Mouse (Mus musculus) bone marrow, adult 2 months (tissue): Measurements from ENCODE around the gene Itch.
A peak's percentile ranks its signal among the peaks of the same experiment; 100 is the strongest.

Experiments used
- CTCF ChIP-seq: fragments of 200-500 bp; IDR thresholded peaks from 2 replicates; pipeline ENCODE4 v1.5.1; 2011; ENCODE audit warnings: low read length, control low read depth; ENCODE audit not compliant: control insufficient read depth, insufficient read depth
- POLR2A ChIP-seq: fragments of 200-500 bp; IDR thresholded peaks from 2 replicates; pipeline ENCODE4 v1.6.1; 2011; ENCODE audit warnings: low read depth, mild to moderate bottlenecking, control low read depth, low read length, borderline replicate concordance; ENCODE audit not compliant: control insufficient read depth

DNA sequence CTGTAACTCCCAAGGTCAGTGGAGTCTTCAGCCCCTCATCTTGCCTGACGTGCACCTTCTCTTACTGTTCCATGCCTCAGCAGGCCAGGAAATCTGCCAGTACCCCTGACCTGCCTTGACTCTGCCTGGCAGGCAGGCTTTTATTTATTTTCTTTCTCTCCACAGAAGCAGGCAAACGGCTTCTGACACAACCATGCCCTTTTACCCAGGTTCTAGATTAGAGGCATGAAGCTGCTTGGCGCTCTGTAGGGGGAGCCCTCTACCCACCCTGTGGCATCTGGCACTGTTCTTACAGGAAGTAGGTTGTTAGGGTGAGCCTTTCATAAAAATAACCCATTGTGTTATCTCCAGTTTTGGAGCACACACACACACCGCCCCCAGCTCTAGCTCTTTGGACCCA lies 107.6 kb downstream of the Itch start:
- TF ChIP-seq CTCF (peak; percentile 47), POLR2A (no peak)
